Mouse (Mus musculus) midbrain, embryonic 16.5 days (tissue): Measurements from ENCODE around the gene Gtf3c6. TPM values are rescaled to one million over a fixed set of nuclear protein-coding genes. Genes with fewer than 3 reads are reported as not detected.

Experiments
- ATAC-seq: fragments of 200-750 bp; cut with Nextera tagmentation; 2 replicates; pipeline ENCODE4 v1.8.0; 2017; ENCODE audit warnings: moderate TSS enrichment
- H3K27ac ChIP-seq: fragments of 300-500 bp; sonication (generic); 2 replicates; pipeline ENCODE4 v1.5.1; 2014; ENCODE audit warnings: mild to moderate bottlenecking, low read length, mixed read lengths
- H3K27me3 ChIP-seq: fragments of 300-500 bp; sonication (generic); 2 replicates; pipeline ENCODE4 v1.6.1; 2014; ENCODE audit warnings: low read depth, low read length, mixed read lengths; ENCODE audit not compliant: control insufficient read depth, insufficient read depth
- H3K36me3 ChIP-seq: fragments of 300-500 bp; sonication (generic); 2 replicates; pipeline ENCODE4 v1.6.1; 2014; ENCODE audit warnings: mild to moderate bottlenecking, low read length, moderate library complexity, mixed read lengths; ENCODE audit not compliant: control insufficient read depth, insufficient read depth
- H3K4me1 ChIP-seq: fragments of 300-500 bp; sonication (generic); 2 replicates; pipeline ENCODE4 v1.6.1; 2014; ENCODE audit warnings: mild to moderate bottlenecking, low read length, mixed read lengths; ENCODE audit not compliant: control insufficient read depth, insufficient read depth
- H3K4me2 ChIP-seq: fragments of 300-500 bp; sonication (generic); 2 replicates; pipeline ENCODE4 v1.6.1; 2014; ENCODE audit warnings: mild to moderate bottlenecking, low read length, mixed read lengths
- H3K4me3 ChIP-seq: fragments of 300-500 bp; sonication (generic); 2 replicates; pipeline ENCODE4 v1.5.1; 2014; ENCODE audit warnings: low read depth, mild to moderate bottlenecking, low read length, moderate library complexity, mixed read lengths
- H3K9ac ChIP-seq: fragments of 300-500 bp; sonication (generic); 2 replicates; pipeline ENCODE4 v1.6.1; 2014; ENCODE audit warnings: low read depth, low read length, mixed read lengths
- H3K9me3 ChIP-seq: fragments of 300-500 bp; sonication (generic); replicated peaks from 2 replicates; pipeline ENCODE4 v1.6.1; 2014; ENCODE audit warnings: mild to moderate bottlenecking, low read length, mixed read lengths; ENCODE audit not compliant: control insufficient read depth, poor library complexity, severe bottlenecking
- WGBS: fragments of 180-500 bp; shearing (Covaris S2); extraction: QIAGEN DNeasy Blood & Tissue Kit; methylation state at CpG from one replicate; pipeline ENCODE4 v1.1.7; 2014; 5-methylcytosine and 5-hydroxymethylcytosine counted together
- polyA plus RNA-seq: library from polyadenylated mRNA; unstranded; fragments of >200 nt; fragmentation: Nextera tagmentation; extraction: Ambion mirVana; gene quantifications from 2 replicates; pipeline ENCODE4 v1.2.1, GENCODE M21; 2015

Gene Gtf3c6
- polyA plus RNA-seq, 1 experiment from 2014 or later = 73.7 TPM

DNA sequence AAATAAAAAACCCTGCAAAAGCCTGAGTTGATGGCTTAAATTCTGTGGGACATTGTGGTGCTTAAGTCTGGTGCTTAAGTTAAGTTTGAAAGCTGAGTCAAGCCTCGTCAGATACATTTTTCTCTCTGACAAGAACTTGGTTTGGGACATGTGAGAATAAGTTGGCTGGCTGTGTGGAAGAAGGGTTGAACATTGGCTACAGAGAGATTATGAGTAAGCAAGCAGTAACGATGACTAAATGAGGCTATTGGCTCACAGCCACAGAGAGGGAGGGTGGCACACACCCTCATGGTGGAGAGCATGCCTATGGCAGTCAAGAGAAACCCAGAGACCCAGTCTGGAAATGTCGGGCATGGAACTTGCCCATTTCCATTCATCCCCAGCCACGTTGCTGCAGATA, 5.8 kb upstream of the Gtf3c6 start:
- no peaks in the 10 kb centered on the region for H3K27me3 ChIP-seq
- no peak overlapping the region for H3K27ac ChIP-seq
- no peaks in the 10 kb centered on the region for H3K9me3 ChIP-seq
- peaks cover 1% of the 10 kb centered on the region; the same call in 1 of the 2 replicates for H3K4me1 ChIP-seq
- WGBS = 82% methylated on average over 4 of the region's 4 CpGs
- H3K9ac ChIP-seq = no peak overlapping the region
- no peaks in the 10 kb centered on the region for H3K36me3 ChIP-seq
- H3K4me3 ChIP-seq = no peak overlapping the region
- ATAC-seq = no peak
- no peak overlapping the region for H3K4me2 ChIP-seq

DNA sequence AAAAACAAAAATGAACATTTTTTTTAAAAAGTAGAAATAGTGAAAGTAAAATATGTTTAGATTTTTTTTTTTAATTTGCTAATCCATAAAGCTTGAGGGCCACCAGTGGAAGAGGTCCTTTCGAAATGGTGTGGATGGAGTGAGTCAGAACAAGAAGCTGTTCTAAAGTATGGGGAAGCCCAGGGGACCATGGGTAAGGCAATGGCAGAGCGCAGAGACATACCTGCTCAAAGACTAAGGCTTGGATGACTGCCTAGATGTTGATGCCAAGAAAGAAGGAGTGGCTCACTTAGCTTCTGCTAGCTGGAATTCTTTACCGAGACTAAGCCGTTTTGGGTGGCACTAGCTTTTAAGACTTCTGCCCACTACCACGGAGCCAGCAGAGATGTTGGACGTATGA, 4.3 kb upstream of the Gtf3c6 start:
- Histone ChIP-seq H3K27me3 (no peaks in the 10 kb centered on the region), H3K27ac (no peak overlapping the region), H3K36me3 (no peaks in the 10 kb centered on the region), H3K4me3 (no peak overlapping the region), H3K4me2 (no peak overlapping the region), H3K4me1 (peaks cover 3% of the 10 kb centered on the region; the same call in 1 of the 2 replicates), H3K9me3 (no peaks in the 10 kb centered on the region), H3K9ac (no peak overlapping the region)
- no peak for ATAC-seq
- WGBS = 94% methylated on average over 6 of the region's 6 CpGs

DNA sequence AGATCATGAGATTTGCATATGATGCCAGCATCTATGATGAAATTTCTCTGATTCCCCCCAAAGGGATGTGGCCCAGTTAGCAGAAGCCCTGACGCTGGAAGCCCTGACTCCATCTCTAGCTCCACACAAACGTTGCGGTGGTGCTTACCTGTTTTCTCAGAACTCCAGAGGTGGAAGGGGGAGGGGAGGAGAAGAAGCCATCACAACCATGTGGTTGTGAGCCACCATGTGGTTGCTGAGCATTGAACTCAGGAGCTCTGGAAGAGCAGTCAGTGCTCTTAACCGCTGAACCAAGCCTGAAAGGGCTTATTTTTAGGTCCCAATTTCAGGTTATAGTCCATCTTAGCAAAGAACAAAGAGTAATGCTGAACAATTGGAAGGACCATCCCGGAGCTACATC, 2.4 kb upstream of the Gtf3c6 start:
- no peak overlapping the region for H3K27ac ChIP-seq
- H3K36me3 ChIP-seq = no peaks in the 10 kb centered on the region
- H3K4me3 ChIP-seq = no peak overlapping the region
- H3K27me3 ChIP-seq = no peaks in the 10 kb centered on the region
- no peaks in the 10 kb centered on the region for H3K9me3 ChIP-seq
- no peak overlapping the region for H3K9ac ChIP-seq
- no peak for ATAC-seq
- WGBS = 52% methylated on average over 5 of the region's 5 CpGs
- H3K4me1 ChIP-seq = peaks cover 8% of the 10 kb centered on the region; the same call in 1 of the 2 replicates
- no peak overlapping the region for H3K4me2 ChIP-seq

DNA sequence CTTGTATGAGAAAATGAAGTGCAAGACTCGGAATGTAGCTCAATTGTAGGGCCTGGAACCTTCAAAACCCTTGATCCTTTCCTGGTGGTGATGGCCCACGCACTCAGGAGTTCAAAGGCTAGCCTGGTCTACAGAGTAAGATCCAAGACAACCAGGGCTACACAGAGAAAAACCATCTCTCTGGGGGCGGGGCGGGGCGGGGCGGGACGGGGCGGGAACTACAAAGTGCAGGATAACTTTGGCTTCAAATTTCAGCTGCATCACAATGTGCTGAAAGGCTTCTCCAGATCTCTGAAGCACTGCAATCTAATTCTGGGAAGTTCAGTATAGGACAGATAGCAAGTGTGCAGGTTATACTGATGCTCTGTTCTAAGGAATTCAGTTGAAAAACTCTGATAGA, 1.6 kb upstream of the Gtf3c6 start:
- no peak overlapping the region for H3K4me2 ChIP-seq
- H3K36me3 ChIP-seq = no peaks in the 10 kb centered on the region
- no peaks in the 10 kb centered on the region for H3K9me3 ChIP-seq
- no peak overlapping the region for H3K4me3 ChIP-seq
- H3K4me1 ChIP-seq = peaks cover 8% of the 10 kb centered on the region; the same call in 1 of the 2 replicates
- no peak overlapping the region for H3K9ac ChIP-seq
- no peak for ATAC-seq
- WGBS = 16% methylated on average over 8 of the region's 8 CpGs
- no peak overlapping the region for H3K27ac ChIP-seq
- H3K27me3 ChIP-seq = no peaks in the 10 kb centered on the region

DNA sequence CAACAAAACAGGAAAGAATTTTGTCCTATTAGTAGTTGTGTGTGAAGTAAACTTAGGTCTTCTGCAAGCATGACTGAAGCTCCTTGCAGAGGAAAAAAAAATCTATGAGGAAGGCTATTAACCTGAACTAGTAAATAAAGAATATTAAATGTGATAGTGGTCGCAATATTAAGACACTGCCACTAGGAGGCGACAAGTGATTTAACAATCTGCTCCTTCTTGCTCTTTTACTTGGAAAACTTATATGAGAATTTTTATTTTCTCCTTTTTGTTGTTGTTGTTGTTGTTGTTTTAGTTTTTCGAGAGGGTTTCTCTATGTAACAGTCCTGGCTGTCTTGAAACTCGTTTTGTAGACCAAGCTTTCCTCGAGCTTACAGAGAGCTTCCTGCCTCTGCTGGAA, 1.1 kb upstream of the Gtf3c6 start:
- Histone ChIP-seq H3K9me3 (no peaks in the 10 kb centered on the region), H3K27me3 (no peaks in the 10 kb centered on the region), H3K4me1 (peaks cover 8% of the 10 kb centered on the region; the same call in 1 of the 2 replicates), H3K4me3 (peak overlapping the region; percentile 84), H3K27ac (peak overlapping the region; percentile 95), H3K4me2 (peak overlapping the region; percentile 74), H3K36me3 (no peaks in the 10 kb centered on the region), H3K9ac (peak overlapping the region; percentile 59)
- no peak for ATAC-seq
- 5% methylated on average over 5 of the region's 5 CpGs for WGBS

DNA sequence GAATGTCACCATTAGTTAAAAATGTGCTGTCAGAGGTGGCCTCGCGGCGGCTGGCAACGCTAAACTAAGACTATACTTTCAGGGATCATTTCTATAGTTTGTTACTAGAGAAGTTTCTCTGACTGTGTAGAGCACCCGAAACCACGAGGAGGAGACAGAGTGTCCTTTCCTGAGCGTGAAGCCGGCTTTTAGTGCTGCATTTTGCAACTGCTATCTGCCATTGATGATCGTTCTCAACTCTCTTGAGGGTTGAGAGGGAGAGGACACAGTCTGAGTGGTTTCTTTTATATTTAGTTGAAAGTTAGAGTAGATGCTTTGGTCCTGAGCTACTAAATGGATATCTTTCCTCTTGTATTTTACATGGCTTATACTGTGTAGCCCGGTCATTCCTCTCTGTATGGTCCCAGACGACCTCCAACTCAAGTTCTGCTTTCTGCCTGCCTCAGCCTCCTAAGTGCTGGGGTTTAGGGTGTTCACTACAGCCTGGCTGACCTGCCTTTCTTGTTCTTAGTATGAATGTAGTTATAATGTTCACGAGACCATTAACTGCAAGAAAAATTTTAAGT, 576 bp upstream of the Gtf3c6 start:
- peak; percentile 78 for ATAC-seq
- Histone ChIP-seq H3K4me1 (peaks cover 8% of the 10 kb centered on the region; the same call in 1 of the 2 replicates), H3K9me3 (no peaks in the 10 kb centered on the region), H3K4me2 (peak overlapping the region; percentile 74), H3K27me3 (no peaks in the 10 kb centered on the region), H3K9ac (peak overlapping the region; percentile 59), H3K36me3 (peaks cover 2% of the 10 kb centered on the region; the same call in 1 of the 2 replicates), H3K4me3 (peak overlapping the region; percentile 84), H3K27ac (peak overlapping the region; percentile 95)
- WGBS = under 1% methylated on average over 12 of the region's 12 CpGs

DNA sequence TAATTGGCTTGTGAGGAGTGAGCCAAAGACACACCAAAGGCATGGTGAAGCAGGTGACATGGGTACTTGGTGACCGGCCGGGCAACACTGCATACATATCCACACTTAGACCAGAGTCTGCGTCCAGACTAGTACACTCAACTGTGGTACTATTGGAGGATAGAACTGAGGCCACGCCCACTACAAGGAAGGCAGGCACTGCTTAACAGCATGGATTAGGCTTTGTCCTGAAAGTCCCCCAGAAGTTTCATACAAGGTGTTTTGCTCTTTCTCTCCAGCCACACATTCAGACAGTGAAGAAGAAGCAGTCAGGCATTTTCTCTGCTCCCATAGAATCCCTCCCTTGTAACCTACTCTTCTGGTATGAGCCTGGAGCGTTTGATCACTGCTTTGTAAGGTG, 1.2 kb downstream of the Gtf3c6 start:
- peak overlapping the region; percentile 74 for H3K4me2 ChIP-seq
- H3K4me3 ChIP-seq = peak overlapping the region; percentile 84
- H3K36me3 ChIP-seq = peaks cover 7% of the 10 kb centered on the region
- ATAC-seq = peak; percentile 87
- H3K27ac ChIP-seq = peak overlapping the region; percentile 95
- no peaks in the 10 kb centered on the region for H3K9me3 ChIP-seq
- WGBS = under 1% methylated on average over 5 of the region's 5 CpGs
- H3K4me1 ChIP-seq = peaks cover 8% of the 10 kb centered on the region; the same call in 1 of the 2 replicates
- no peaks in the 10 kb centered on the region for H3K27me3 ChIP-seq
- H3K9ac ChIP-seq = peak overlapping the region; percentile 88

DNA sequence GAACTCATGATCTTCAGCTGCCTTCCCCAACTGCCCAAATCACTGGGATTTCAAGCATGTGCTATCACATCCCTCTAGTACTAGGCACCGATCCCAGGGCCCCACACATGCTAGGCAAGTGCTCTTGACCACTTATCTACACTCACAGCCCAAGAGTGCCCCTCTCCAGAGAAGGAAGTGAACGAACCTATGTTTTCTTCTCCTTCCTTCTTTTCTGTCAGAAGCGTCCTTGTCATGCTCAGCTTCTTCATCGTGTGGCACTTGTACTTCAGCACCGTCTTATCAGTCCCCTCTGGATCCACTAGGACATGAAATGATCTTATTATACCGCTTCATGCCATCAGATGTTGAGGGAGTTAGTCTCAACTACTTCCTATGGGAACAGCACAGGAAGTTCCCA, 6.9 kb downstream of the Gtf3c6 start:
- H3K9me3 ChIP-seq = no peaks in the 10 kb centered on the region

DNA sequence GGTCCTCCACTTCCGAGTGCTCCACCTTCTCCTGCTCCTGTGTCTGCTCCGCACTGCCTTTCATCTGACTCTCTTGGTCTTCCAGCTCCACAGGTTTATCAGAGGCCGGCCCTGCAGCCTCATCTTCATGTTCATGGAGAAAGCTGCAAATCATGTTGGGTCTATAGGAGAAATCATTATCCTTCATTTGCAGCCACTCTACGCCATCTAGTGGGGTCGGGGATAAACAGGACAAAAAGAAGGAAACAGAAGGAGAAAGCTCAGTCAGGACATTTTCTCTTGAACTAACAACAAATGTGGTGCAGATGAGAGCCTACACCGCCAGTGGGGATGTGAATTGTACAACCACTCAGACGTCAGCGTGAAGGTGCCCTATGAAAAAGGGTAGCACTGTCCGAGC, 8.3 kb downstream of the Gtf3c6 start:
- H3K27me3 ChIP-seq = no peaks in the 10 kb centered on the region
- H3K27ac ChIP-seq = no peak overlapping the region
- peaks cover 16% of the 10 kb centered on the region for H3K4me1 ChIP-seq
- H3K36me3 ChIP-seq = peaks cover 19% of the 10 kb centered on the region
- WGBS = 88% methylated on average over 9 of the region's 9 CpGs
- H3K9me3 ChIP-seq = no peaks in the 10 kb centered on the region
- H3K4me3 ChIP-seq = no peak overlapping the region
- ATAC-seq = no peak
- no peak overlapping the region for H3K4me2 ChIP-seq
- no peak overlapping the region for H3K9ac ChIP-seq

More for the DNA sequence above, 6.9 kb downstream of the Gtf3c6 start:
- Histone ChIP-seq H3K4me3 (no peak overlapping the region), H3K9ac (no peak overlapping the region), H3K36me3 (peaks cover 19% of the 10 kb centered on the region), H3K27me3 (no peaks in the 10 kb centered on the region), H3K4me2 (no peak overlapping the region), H3K4me1 (peaks cover 8% of the 10 kb centered on the region), H3K27ac (no peak overlapping the region)
- 96% methylated on average over 6 of the region's 6 CpGs for WGBS
- no peak for ATAC-seq
